Mouse (Mus musculus) midbrain, embryonic 16.5 days (tissue): Measurements from ENCODE around the gene Ascc3. TPM values are rescaled to one million over a fixed set of nuclear protein-coding genes. Genes with fewer than 3 reads are reported as not detected.

Experiments used
- ATAC-seq: fragments of 200-750 bp; cut with Nextera tagmentation; 2 replicates; pipeline ENCODE4 v1.8.0; 2017; ENCODE audit warnings: moderate TSS enrichment
- H3K27ac ChIP-seq: fragments of 300-500 bp; sonication (generic); 2 replicates; pipeline ENCODE4 v1.5.1; 2014; ENCODE audit warnings: mild to moderate bottlenecking, low read length, mixed read lengths
- H3K27me3 ChIP-seq: fragments of 300-500 bp; sonication (generic); 2 replicates; pipeline ENCODE4 v1.6.1; 2014; ENCODE audit warnings: low read depth, low read length, mixed read lengths; ENCODE audit not compliant: control insufficient read depth, insufficient read depth
- H3K36me3 ChIP-seq: fragments of 300-500 bp; sonication (generic); 2 replicates; pipeline ENCODE4 v1.6.1; 2014; ENCODE audit warnings: mild to moderate bottlenecking, low read length, moderate library complexity, mixed read lengths; ENCODE audit not compliant: control insufficient read depth, insufficient read depth
- H3K4me1 ChIP-seq: fragments of 300-500 bp; sonication (generic); 2 replicates; pipeline ENCODE4 v1.6.1; 2014; ENCODE audit warnings: mild to moderate bottlenecking, low read length, mixed read lengths; ENCODE audit not compliant: control insufficient read depth, insufficient read depth
- H3K4me2 ChIP-seq: fragments of 300-500 bp; sonication (generic); 2 replicates; pipeline ENCODE4 v1.6.1; 2014; ENCODE audit warnings: mild to moderate bottlenecking, low read length, mixed read lengths
- H3K4me3 ChIP-seq: fragments of 300-500 bp; sonication (generic); 2 replicates; pipeline ENCODE4 v1.5.1; 2014; ENCODE audit warnings: low read depth, mild to moderate bottlenecking, low read length, moderate library complexity, mixed read lengths
- H3K9ac ChIP-seq: fragments of 300-500 bp; sonication (generic); 2 replicates; pipeline ENCODE4 v1.6.1; 2014; ENCODE audit warnings: low read depth, low read length, mixed read lengths
- H3K9me3 ChIP-seq: fragments of 300-500 bp; sonication (generic); replicated peaks from 2 replicates; pipeline ENCODE4 v1.6.1; 2014; ENCODE audit warnings: mild to moderate bottlenecking, low read length, mixed read lengths; ENCODE audit not compliant: control insufficient read depth, poor library complexity, severe bottlenecking
- WGBS: fragments of 180-500 bp; shearing (Covaris S2); extraction: QIAGEN DNeasy Blood & Tissue Kit; methylation state at CpG from one replicate; pipeline ENCODE4 v1.1.7; 2014; 5-methylcytosine and 5-hydroxymethylcytosine counted together
- polyA plus RNA-seq: library from polyadenylated mRNA; unstranded; fragments of >200 nt; fragmentation: Nextera tagmentation; extraction: Ambion mirVana; gene quantifications from 2 replicates; pipeline ENCODE4 v1.2.1, GENCODE M21; 2015

Gene Ascc3
- polyA plus RNA-seq, 1 experiment from 2014 or later: 16.6 TPM

DNA sequence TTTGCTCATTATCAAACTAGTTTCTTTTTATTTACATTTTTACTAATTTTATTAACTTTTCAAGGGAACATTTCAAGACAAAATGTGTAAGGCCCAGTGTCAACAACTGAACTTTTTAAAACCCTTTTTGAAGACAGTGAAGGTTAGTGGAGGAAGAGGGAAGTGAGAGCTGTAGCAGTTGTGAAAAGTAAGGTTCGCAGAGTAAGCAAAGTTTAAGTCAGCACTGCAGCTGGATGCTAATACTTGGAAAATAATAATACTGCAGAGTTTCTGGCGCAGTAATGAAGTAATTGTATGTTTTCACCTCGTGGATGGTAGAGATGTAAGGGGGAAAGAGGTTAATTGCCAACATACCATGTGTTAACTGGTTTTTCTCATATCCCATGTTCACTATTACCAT, 112.4 kb downstream of the Ascc3 start:
- Histone ChIP-seq H3K9me3 (no peaks in the 10 kb centered on the region), H3K4me2 (no peak overlapping the region), H3K4me3 (no peak overlapping the region), H3K36me3 (no peaks in the 10 kb centered on the region; the same call in 1 of the 2 replicates), H3K9ac (no peak overlapping the region), H3K27ac (no peak overlapping the region), H3K27me3 (no peaks in the 10 kb centered on the region), H3K4me1 (no peaks in the 10 kb centered on the region)
- 92% methylated on average over 3 of the region's 3 CpGs for WGBS
- no peak for ATAC-seq

DNA sequence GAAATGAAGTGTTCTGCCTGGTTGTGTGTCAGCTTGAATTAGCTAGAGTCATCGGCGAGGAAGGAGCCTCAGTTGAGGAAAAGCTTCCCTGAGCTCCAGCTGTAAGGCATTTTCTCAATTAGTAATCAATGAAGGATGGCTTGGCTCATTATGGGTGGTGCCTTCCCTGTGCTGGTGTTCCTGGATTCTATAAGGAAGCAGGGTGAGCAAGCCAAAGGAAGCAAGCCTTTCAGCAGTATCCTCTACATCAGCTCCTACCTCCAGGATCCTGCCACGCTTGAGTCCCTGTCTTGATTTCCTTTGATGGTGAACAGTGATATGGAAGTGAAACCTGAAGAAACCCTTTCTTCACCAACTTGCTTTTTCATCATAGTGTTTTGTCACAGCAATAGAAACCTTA, 118.8 kb downstream of the Ascc3 start:
- no peaks in the 10 kb centered on the region; the same call in 1 of the 2 replicates for H3K36me3 ChIP-seq
- no peaks in the 10 kb centered on the region for H3K4me1 ChIP-seq
- no peak overlapping the region for H3K9ac ChIP-seq
- H3K9me3 ChIP-seq: no peaks in the 10 kb centered on the region
- H3K4me3 ChIP-seq: no peak overlapping the region
- H3K4me2 ChIP-seq: no peak overlapping the region
- no peak for ATAC-seq
- 75% methylated on average over 3 of the region's 3 CpGs for WGBS
- no peak overlapping the region for H3K27ac ChIP-seq
- no peaks in the 10 kb centered on the region for H3K27me3 ChIP-seq

DNA sequence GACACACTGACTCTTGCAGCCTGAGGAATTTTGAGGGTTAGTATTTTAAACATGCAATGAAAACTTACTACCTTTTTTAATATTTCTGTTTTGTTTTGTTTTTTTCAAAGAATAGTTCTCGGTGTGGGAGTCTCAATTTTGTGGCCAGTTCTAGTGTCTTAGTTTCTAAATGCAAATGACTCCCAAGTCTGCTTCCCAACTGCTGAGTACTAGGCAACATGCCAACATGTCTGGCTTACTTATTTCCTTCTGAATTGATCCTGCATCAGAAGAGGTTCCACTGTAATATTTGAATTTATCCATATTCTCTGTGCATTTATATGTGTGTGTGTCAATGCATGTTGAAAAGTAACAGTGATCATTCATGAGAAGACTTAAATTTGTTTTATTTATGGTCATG, 119.3 kb downstream of the Ascc3 start:
- H3K4me2 ChIP-seq: no peak overlapping the region
- H3K27me3 ChIP-seq: no peaks in the 10 kb centered on the region
- no peaks in the 10 kb centered on the region for H3K9me3 ChIP-seq
- WGBS: 70% methylated on average over 1 of the region's 1 CpGs
- no peaks in the 10 kb centered on the region for H3K4me1 ChIP-seq
- ATAC-seq: no peak
- no peak overlapping the region for H3K9ac ChIP-seq
- H3K4me3 ChIP-seq: no peak overlapping the region
- no peak overlapping the region for H3K27ac ChIP-seq
- H3K36me3 ChIP-seq: no peaks in the 10 kb centered on the region; the same call in 1 of the 2 replicates

DNA sequence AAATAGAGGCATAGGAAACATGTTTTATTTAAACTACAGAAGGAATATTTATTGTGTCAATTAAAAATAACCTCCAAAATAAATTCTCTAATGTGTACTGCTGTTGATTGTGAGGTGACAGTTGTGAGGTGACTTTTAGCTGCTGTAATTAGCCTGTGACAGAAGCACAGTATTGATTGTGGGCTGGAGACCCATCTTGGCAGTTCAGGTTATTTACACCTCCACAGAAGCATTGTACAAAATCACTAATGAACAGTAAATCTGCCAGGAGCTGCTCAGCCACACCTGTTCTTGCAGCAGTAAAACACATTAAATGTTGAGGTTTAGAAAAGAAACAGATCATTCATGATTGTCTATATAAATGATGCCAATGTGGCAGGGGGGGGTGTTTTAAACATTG, 141.0 kb downstream of the Ascc3 start:
- H3K4me1 ChIP-seq: no peaks in the 10 kb centered on the region
- no peaks in the 10 kb centered on the region for H3K9me3 ChIP-seq
- no peak overlapping the region for H3K9ac ChIP-seq
- ATAC-seq: no peak
- peaks cover 2% of the 10 kb centered on the region; the same call in 1 of the 2 replicates for H3K36me3 ChIP-seq
- no peak overlapping the region for H3K27ac ChIP-seq
- no peak overlapping the region for H3K4me2 ChIP-seq
- H3K27me3 ChIP-seq: no peaks in the 10 kb centered on the region
- no peak overlapping the region for H3K4me3 ChIP-seq

DNA sequence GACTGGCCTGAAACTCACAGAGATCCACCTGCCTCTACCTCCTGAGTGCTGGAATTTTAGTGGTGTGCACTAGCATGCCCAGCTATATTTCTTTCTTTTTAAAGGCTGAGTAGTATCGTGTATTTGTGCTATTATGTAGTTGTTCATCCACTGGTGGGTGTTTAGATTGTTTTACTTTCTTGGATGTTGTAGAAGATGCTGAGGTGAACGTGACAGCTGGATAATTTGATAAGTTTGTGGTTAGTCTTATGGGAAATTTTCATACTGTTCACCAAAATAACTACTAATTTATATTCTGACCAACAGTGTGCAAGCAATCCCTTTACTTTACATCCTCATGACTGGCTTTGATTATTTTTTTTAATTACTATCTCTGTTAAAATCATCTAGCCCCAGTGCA, 169.6 kb downstream of the Ascc3 start:
- Histone ChIP-seq H3K9ac (no peak overlapping the region), H3K27ac (no peak overlapping the region), H3K4me2 (no peak overlapping the region), H3K36me3 (no peaks in the 10 kb centered on the region), H3K27me3 (no peaks in the 10 kb centered on the region), H3K4me3 (no peak overlapping the region), H3K4me1 (no peaks in the 10 kb centered on the region; the same call in 1 of the 2 replicates), H3K9me3 (no peaks in the 10 kb centered on the region)
- no peak for ATAC-seq
- WGBS: 90% methylated on average over 2 of the region's 2 CpGs

DNA sequence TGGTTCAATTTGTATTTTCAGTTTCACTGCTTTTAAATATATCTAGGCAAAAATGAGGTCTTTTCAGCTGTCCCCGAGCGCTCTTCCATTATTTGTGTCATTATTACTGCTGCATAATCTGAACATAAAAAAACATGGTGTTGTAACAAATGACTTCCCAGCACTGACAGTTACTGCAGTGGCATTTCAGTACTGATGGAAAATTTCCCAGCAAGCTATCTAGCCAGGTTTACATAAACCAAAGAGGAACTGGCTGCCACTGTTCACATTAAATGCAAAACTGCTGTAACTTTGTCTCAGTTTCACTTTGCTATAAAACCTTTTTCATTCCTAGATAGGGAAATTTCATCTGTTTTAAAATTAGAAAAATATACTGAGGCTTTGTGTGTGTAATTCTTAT, 170.5 kb downstream of the Ascc3 start:
- Histone ChIP-seq H3K36me3 (no peaks in the 10 kb centered on the region), H3K27ac (no peak overlapping the region), H3K9ac (no peak overlapping the region), H3K9me3 (no peaks in the 10 kb centered on the region), H3K4me2 (no peak overlapping the region), H3K4me3 (no peak overlapping the region), H3K27me3 (no peaks in the 10 kb centered on the region), H3K4me1 (no peaks in the 10 kb centered on the region; the same call in 1 of the 2 replicates)
- ATAC-seq: no peak
- WGBS: 82% methylated on average over 2 of the region's 2 CpGs

DNA sequence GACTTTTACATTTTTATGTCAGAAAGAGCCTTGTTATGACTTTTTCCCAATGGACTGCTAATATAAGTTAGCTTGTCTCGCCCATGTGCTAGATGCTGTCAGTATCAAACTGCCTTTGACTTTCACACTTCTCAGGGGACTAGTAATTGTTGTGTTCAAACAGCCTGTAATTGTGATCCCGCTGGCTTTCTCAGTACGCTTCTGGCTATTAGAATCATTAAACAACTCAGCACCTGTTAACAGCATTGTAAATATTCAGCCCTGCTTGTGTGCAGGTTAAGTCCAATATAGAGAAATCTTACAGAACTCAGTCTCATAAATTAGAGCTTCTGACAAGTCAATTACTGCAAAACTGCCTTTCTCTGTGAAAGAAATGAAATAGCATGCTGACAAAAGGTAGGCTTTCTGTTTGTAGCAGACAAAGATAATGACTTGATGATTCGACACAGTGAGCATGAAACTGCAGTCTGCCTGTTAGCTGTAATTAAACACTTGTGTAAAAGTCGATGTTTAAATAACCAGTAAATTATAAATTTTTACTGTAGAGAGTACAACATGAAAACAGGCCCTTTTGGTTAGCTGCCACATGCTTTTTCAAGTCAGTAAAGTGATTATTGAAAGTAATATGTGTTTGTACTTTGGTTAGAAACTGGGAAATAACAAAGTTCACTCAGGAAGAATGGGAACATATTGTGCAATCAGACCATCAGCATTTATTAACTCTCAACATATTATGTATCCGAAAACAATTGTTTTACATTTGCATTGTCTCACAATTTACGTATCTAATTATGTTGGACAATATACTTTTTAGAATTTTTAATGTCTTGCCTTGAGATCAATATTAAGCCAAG, 171.2 kb downstream of the Ascc3 start:
- Histone ChIP-seq H3K4me3 (no peak overlapping the region), H3K27ac (no peak overlapping the region), H3K4me2 (no peak overlapping the region), H3K4me1 (no peaks in the 10 kb centered on the region; the same call in 1 of the 2 replicates), H3K9ac (no peak overlapping the region), H3K9me3 (no peaks in the 10 kb centered on the region), H3K36me3 (no peaks in the 10 kb centered on the region), H3K27me3 (no peaks in the 10 kb centered on the region)
- no peak for ATAC-seq
- 44% methylated on average over 7 of the region's 7 CpGs for WGBS

DNA sequence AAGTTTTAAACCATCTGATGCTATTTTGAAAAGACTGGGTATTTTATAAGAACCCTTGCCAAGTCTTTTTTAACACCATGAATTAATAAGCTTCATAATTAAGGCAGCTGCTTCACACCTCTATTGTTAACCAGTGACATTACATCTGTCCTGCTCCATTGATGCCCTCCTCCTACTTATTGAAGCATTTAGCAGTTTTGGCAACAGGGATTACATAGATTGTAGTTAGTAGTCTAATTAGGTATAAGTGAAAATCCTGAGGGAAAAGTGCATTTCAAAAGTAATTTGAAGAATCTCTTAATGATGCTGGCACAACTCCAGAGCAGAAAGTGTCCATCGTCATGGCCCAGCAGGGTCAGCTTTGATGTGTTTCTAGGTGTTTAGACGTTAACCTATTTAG, 180.3 kb downstream of the Ascc3 start:
- Histone ChIP-seq H3K9me3 (no peaks in the 10 kb centered on the region), H3K4me3 (no peak overlapping the region), H3K4me1 (no peaks in the 10 kb centered on the region), H3K4me2 (no peak overlapping the region), H3K36me3 (no peaks in the 10 kb centered on the region), H3K27ac (no peak overlapping the region), H3K27me3 (no peaks in the 10 kb centered on the region), H3K9ac (no peak overlapping the region)
- 36% methylated on average over 2 of the region's 2 CpGs for WGBS
- ATAC-seq: no peak

DNA sequence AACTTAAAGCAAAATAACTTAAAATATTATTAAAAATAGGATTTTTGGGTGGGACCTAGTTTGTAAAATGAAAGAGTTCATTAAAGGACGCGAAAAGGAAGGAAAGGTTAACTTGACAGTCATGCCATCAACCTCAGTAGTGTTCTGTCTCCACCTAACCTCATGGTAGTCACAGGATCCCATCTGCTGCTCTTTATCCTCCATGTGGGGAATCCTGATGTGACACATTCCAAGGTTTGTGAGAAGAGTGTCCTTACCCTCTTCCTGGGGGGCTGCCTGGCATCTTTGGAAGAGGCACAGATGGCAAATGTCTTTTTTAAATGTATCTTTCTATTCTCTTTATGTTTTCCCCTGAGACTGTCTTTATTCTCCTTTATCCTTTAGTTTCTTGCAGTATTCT, 181.4 kb downstream of the Ascc3 start:
- no peak overlapping the region for H3K4me3 ChIP-seq
- H3K4me1 ChIP-seq: no peaks in the 10 kb centered on the region
- no peak for ATAC-seq
- no peaks in the 10 kb centered on the region for H3K36me3 ChIP-seq
- no peaks in the 10 kb centered on the region for H3K9me3 ChIP-seq
- H3K27me3 ChIP-seq: no peaks in the 10 kb centered on the region
- no peak overlapping the region for H3K9ac ChIP-seq
- no peak overlapping the region for H3K4me2 ChIP-seq
- 93% methylated on average over 2 of the region's 2 CpGs for WGBS
- H3K27ac ChIP-seq: no peak overlapping the region
